Mouse (Mus musculus) G1E (cell line): Measurements from ENCODE around the gene Serhl. TPM values are rescaled to one million over a fixed set of nuclear protein-coding genes. Genes with fewer than 3 reads are reported as not detected.
"Not testable (repeated sequence)": the region's sequence is repeated elsewhere in the genome, so short reads cannot be mapped to it uniquely, and the experiment has no call there.

Experiments
- ATAC-seq: 2 replicates; pipeline ENCODE4 v1.8.0; 2016; ENCODE audit warnings: mild to moderate bottlenecking; ENCODE audit not compliant: insufficient number of reproducible peaks, poor library complexity, low FRiP score, severe bottlenecking; ENCODE audit errors: extremely low read depth
- DNase-seq: peaks from one replicate; pipeline ENCODE4 v3.0.0; 2012; ENCODE audit warnings: low spot score
- H3K27me3 ChIP-seq: 2 replicates; pipeline ENCODE4 v1.6.1; 2012; ENCODE audit warnings: mild to moderate bottlenecking, low read length, inconsistent platforms; ENCODE audit not compliant: insufficient read depth
- H3K36me3 ChIP-seq: replicated peaks from 2 replicates; pipeline ENCODE3; 2012; ENCODE audit warnings: mild to moderate bottlenecking, inconsistent platforms
- H3K4me1 ChIP-seq: 2 replicates; pipeline ENCODE4 v1.6.1; 2012; ENCODE audit warnings: low read depth, low read length, inconsistent platforms, mixed read lengths; ENCODE audit not compliant: insufficient read depth
- H3K4me3 ChIP-seq: 2 replicates; pipeline ENCODE4 v1.5.1; 2012; ENCODE audit warnings: low read depth, mild to moderate bottlenecking, inconsistent platforms, low read length, moderate library complexity, mixed read lengths
- H3K9me3 ChIP-seq: replicated peaks from 2 replicates; pipeline ENCODE4 v1.6.1; 2012; ENCODE audit warnings: inconsistent platforms
- CTCF ChIP-seq: IDR thresholded peaks from 2 replicates; pipeline ENCODE4 v1.5.1; 2012; ENCODE audit warnings: low read depth, low read length, inconsistent platforms, mixed read lengths
- GATA1 ChIP-seq: IDR thresholded peaks from 2 replicates; pipeline ENCODE4 v1.6.1; 2012; ENCODE audit warnings: borderline replicate concordance, low read length, inconsistent platforms, mixed read lengths
- GATA2 ChIP-seq: IDR thresholded peaks from 2 replicates; pipeline ENCODE4 v1.6.1; 2012; ENCODE audit warnings: low read depth, low read length, inconsistent platforms, borderline replicate concordance
- POLR2AphosphoS5 ChIP-seq: IDR thresholded peaks from 2 replicates; pipeline ENCODE4 v1.6.1; 2012; ENCODE audit warnings: low read depth, low read length, inconsistent platforms; ENCODE audit not compliant: insufficient replicate concordance
- TAL1 ChIP-seq: conservative IDR thresholded peaks from 2 replicates; pipeline ENCODE4 v1.6.1; 2012; ENCODE audit warnings: low read depth, low read length, inconsistent platforms, mixed read lengths
- polyA plus RNA-seq: library from polyadenylated mRNA; stranded (reverse); fragments of >175 nt; gene quantifications from 2 replicates; pipeline ENCODE4 v1.2.3, GENCODE M21; 2012
- total RNA-seq, 2 experiments: library from RNA; stranded (forward) in 1 of 2; stranded (reverse) in 1 of 2; fragments of 200-1000 nt in 1 of 2; fragments of >200 nt in 1 of 2; fragmentation: Nextera tagmentation in 1 of 2; gene quantifications; 2 replicates each; pipeline ENCODE4 v1.2.3; 2014 to 2017

Serhl gene
- total RNA-seq (2014; fragmentation: Nextera tagmentation) = 25.4 and 40.5 TPM in 2 replicates
- 29.5 and 32.7 TPM in 2 replicates for total RNA-seq (2017)
- 2.3 and 3.1 TPM in 2 replicates for polyA plus RNA-seq

DNA sequence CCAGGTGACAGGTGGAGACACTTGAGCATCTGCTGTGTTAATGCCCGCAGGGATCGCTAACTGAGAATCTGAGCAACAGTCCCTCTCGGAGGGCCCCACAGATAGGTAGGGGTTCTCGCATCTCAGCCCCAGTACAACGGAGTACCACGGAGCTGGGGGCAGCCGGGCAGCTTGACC is at the start of gene Serhl:
Gene Serhl (plus strand): TSS at position 78 of the 177 bp plus-strand sequence.
- DNase-seq (no peak), ATAC-seq (no peak)
- Histone ChIP-seq H3K36me3 (no peaks in the 10 kb centered on the region), H3K4me1 (peaks cover 24% of the 10 kb centered on the region), H3K27me3 (peaks cover 23% of the 10 kb centered on the region), H3K4me3 (no peak within 1 kb of the TSS), H3K9me3 (no peaks in the 10 kb centered on the region)
- TF ChIP-seq CTCF (no peak), POLR2AphosphoS5 (no peak), GATA2 (no peak), TAL1 (no peak), GATA1 (no peak)

GRCm38 (mm10) chr15:83040156-83040555 is 49.1 kb upstream of the Serhl start:
- Histone ChIP-seq H3K9me3 (no peaks in the 10 kb centered on the region), H3K36me3 (no peaks in the 10 kb centered on the region), H3K4me1 (peaks cover 16% of the 10 kb centered on the region), H3K4me3 (no peak overlapping the region), H3K27me3 (peaks cover 26% of the 10 kb centered on the region)
- no peak for TF ChIP-seq CTCF
- DNase-seq (no peak), ATAC-seq (no peak)

DNA sequence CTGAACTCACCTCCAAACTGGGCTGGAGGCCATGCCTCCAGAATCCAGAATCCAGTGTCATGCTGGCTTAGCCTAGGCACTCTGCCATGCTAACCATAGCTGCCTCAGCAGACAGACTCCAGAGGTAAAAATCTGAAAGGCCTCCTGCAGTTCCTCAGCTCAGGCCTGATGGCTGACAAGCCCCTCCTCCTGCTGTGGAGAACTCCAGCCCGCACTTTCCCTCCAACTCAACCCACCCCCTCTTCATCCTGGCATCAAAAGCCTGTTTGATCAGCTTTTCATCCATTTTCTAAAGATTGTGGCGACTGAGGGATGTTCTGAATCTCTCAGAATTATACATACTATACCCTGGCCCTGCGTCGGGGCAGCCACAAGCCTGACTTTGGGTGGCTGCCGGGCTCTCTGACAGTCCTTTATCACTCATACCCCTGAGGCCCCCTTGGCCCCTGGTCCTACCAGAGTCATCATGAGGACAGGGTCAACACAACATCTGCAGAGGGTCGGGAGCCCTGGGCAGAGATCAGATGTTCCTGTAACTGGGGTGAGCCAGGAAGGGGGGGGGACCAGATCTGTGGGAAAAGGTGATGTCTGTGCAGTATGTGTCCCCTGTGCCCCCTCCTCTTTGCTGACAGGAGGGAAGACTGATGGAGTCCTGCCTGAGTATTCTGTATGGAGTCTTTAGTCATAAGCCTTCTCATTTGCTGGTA is 46.5 kb upstream of the Serhl start:
- Histone ChIP-seq H3K9me3 (peaks cover 4% of the 10 kb centered on the region; the same call in 1 of the 2 replicates), H3K4me1 (peaks cover 3% of the 10 kb centered on the region; the same call in 1 of the 2 replicates), H3K36me3 (no peaks in the 10 kb centered on the region), H3K27me3 (peaks cover 22% of the 10 kb centered on the region), H3K4me3 (no peak overlapping the region)
- no peak for TF ChIP-seq GATA1
- no peak for TF ChIP-seq POLR2AphosphoS5
- no peak for TF ChIP-seq GATA2
- no peak for TF ChIP-seq TAL1
- no peak for TF ChIP-seq CTCF
- DNase-seq (no peak), ATAC-seq (no peak)

DNA sequence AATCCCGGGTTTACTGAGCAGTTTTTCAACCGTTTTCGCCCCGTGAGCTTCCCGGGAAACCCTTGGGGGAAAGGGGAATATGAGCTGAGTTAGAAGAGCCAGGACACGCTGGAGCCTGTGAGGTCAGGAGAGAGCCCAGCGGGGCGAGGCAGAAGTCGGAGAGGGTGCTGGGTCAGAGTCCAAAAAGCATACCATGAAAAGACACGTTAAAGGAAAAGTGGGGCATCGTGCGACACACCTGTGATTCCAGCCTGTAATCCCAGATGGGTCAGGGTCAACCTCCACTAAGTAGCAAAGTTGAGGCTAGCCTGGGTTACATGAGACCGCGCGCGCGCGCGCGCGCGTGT is 46.0 kb upstream of the Serhl start:
- H3K9me3 ChIP-seq = peaks cover 4% of the 10 kb centered on the region; the same call in 1 of the 2 replicates
- TF ChIP-seq TAL1 = no peak
- no peak for TF ChIP-seq GATA1
- no peak for TF ChIP-seq POLR2AphosphoS5
- TF ChIP-seq GATA2 = no peak
- no peak for TF ChIP-seq CTCF
- no peak overlapping the region for H3K4me3 ChIP-seq
- DNase-seq = no peak
- no peaks in the 10 kb centered on the region for H3K36me3 ChIP-seq
- no peak for ATAC-seq
- H3K27me3 ChIP-seq = peaks cover 17% of the 10 kb centered on the region
- H3K4me1 ChIP-seq = no peaks in the 10 kb centered on the region

DNA sequence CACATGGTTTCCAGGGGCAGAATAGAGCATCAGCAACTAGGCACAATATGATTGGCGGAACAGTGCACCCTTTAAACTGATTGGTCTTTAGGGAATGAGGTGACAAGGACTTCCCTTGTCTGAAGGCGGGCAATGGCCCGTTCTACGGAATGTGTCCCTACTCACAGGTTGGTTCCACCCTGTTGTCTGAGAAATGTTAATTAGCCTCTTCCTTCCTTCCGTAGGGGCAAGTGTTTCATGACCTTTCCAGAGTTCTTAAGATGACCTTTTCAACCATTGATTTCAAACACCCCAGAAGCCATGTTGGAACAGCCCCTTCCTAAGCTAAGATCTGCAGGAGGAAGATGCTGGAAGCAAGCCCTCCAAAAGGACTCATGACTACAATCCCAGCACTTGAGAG is 43.7 kb upstream of the Serhl start:
- not testable (repeated sequence) for H3K4me3 ChIP-seq, DNase-seq, H3K4me1 ChIP-seq, ATAC-seq, H3K9me3 ChIP-seq, H3K36me3 ChIP-seq
- peaks cover 14% of the 10 kb centered on the region for H3K27me3 ChIP-seq

GRCm38 (mm10) chr15:83046308-83046707 is 43.0 kb upstream of the Serhl start:
- peaks cover 12% of the 10 kb centered on the region for H3K27me3 ChIP-seq
- peaks cover 4% of the 10 kb centered on the region; the same call in 1 of the 2 replicates for H3K9me3 ChIP-seq
- DNase-seq (no peak), ATAC-seq (no peak)
- no peak for TF ChIP-seq POLR2AphosphoS5
- TF ChIP-seq CTCF = peak; percentile 35; the same call in 1 of the 2 replicates
- no peak for TF ChIP-seq TAL1
- no peaks in the 10 kb centered on the region for H3K4me1 ChIP-seq
- H3K36me3 ChIP-seq = no peaks in the 10 kb centered on the region
- H3K4me3 ChIP-seq = no peak overlapping the region

- H3K4me1 ChIP-seq = no peaks in the 10 kb centered on the region
- DNase-seq (no peak), ATAC-seq (no peak)
- H3K27me3 ChIP-seq = peaks cover 7% of the 10 kb centered on the region
- H3K9me3 ChIP-seq = peaks cover 4% of the 10 kb centered on the region; the same call in 1 of the 2 replicates
- no peaks in the 10 kb centered on the region for H3K36me3 ChIP-seq
- H3K4me3 ChIP-seq = no peak overlapping the region
- TF ChIP-seq GATA2 (no peak), CTCF (no peak), POLR2AphosphoS5 (no peak), GATA1 (no peak)
Measured at GRCm38 (mm10) chr15:83046730-83047129, 42.6 kb upstream of the Serhl start.
